8 mouse cellular contexts compared by ENCODE assay signal in the genomic region with DNA sequence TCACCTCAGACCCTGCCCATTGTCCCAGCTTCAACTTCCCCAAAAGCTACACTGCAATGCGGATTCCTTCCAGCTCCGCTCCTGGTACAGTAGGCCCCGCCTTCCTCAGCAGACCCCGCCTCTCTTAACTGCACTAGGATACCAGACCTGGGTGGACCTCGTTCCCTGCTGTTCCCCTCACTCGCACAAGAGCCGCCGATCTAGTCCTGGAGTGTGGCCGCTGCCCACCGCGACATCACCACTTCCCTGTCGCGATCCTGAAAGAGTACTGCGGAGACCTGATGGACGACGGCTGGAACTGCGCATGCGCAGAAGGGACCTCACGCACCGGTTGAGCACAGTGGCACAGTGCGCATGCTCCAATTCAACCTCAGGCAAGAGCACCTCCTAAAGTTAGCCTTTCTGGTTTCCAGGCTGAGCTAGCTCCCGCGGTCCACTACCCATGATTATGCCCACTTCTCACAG. TPM values are rescaled to one million over a fixed set of nuclear protein-coding genes. Genes with fewer than 3 reads are reported as not detected.
A peak's percentile ranks its signal among the peaks of the same experiment; 100 is the strongest.
DNase-seq lines count a peak whose midpoint lies in the region; ATAC-seq lines count a peak whose summit lies in the region.

A gene (minus strand): TSS at position 393 of the 465 bp plus-strand sequence.

- DNase-seq in R1 (ENCODE audit: low read depth, low spot score), result peak; percentile 95
- DNase-seq in cerebellum, postnatal 25 days, result peak; percentile 97 to 98
- peak; percentile 98 for DNase-seq in frontal cortex, postnatal 36 days (ENCODE audit: low spot score in 2 of 2)
- peak; percentile 94 for DNase-seq in left cerebral cortex, adult 11 months (ENCODE audit: low spot score)
- DNase-seq in lung, postnatal 4 days, result peak; percentile 95
- peak; percentile 93 for DNase-seq in retina, postnatal 7 days (ENCODE audit: low read depth, low spot score)
- DNase-seq in urinary bladder, adult 2 months (ENCODE audit: low spot score), result peak; percentile 93

- H3K9ac ChIP-seq in hindbrain, embryonic 15.5 days, result peak within 1 kb of the TSS; percentile 66

- peak; percentile 87 for ATAC-seq in hindbrain, embryonic 15.5 days (ENCODE audit: low FRiP score, low read depth)

- peak within 1 kb of the TSS; percentile 86 for H3K4me3 ChIP-seq in hindbrain, embryonic 15.5 days

- no peaks in the 10 kb centered on the region for H3K9me3 ChIP-seq in hindbrain, embryonic 15.5 days

- WGBS in hindbrain, embryonic 15.5 days, result under 1% methylated on average over 23 of the region's 23 CpGs

- H3K27ac ChIP-seq in hindbrain, embryonic 15.5 days (replicated peaks), result peak within 1 kb of the TSS; percentile 94

- peak within 1 kb of the TSS; percentile 79 for H3K4me2 ChIP-seq in hindbrain, embryonic 15.5 days

- H3K36me3 ChIP-seq in hindbrain, embryonic 15.5 days, result peaks cover 33% of the 10 kb centered on the region

- H3K4me1 ChIP-seq in hindbrain, embryonic 15.5 days (replicated peaks), result peaks cover 30% of the 10 kb centered on the region

- H3K27me3 ChIP-seq in hindbrain, embryonic 15.5 days, result no peaks in the 10 kb centered on the region

RNA-seq across cellular contexts. Expression of the gene that starts here (rescaled TPM):
- polyA plus RNA-seq in hindbrain, embryonic 15.5 days (2015; fragmentation: Nextera tagmentation; extraction: Ambion mirVana), result 133 TPM in 2 replicates
- polyA plus RNA-seq in urinary bladder, adult 2 months (2012; rRNA removed), result 47.5 and 66.1 TPM in 2 replicates

Comparison
In these comparisons a context has a peak if more than half of its experiments do, and no peak if none do; other contexts are left out.
1. Peak in every context shown above with its lines: DNase-seq, ATAC-seq, H3K4me3 ChIP-seq and H3K27ac ChIP-seq.